Mouse (Mus musculus) embryonic facial prominence, embryonic 14.5 days (tissue): ENCODE measurements around the gene Ywhah. TPM values are rescaled to one million over a fixed set of nuclear protein-coding genes. Genes with fewer than 3 reads are reported as not detected.
"Not testable (repeated sequence)": the region's sequence is repeated elsewhere in the genome, so short reads cannot be mapped to it uniquely, and the experiment has no call there.

Source experiments
- ATAC-seq: fragments of 200-750 bp; cut with Nextera tagmentation; 2 replicates; pipeline ENCODE4 v1.8.0; 2017; ENCODE audit warnings: low read depth, moderate number of reproducible peaks, moderate TSS enrichment
- DNase-seq: peaks from one replicate; pipeline ENCODE4 v3.0.0-alpha.2; 2015; ENCODE audit warnings: low spot score
- H3K27ac ChIP-seq: fragments of 300-500 bp; sonication (generic); replicated peaks from 2 replicates; pipeline ENCODE4 v1.5.1; 2014; ENCODE audit warnings: low read depth, mild to moderate bottlenecking, low read length, moderate library complexity
- H3K27me3 ChIP-seq: fragments of 300-500 bp; sonication (generic); replicated peaks from 2 replicates; pipeline ENCODE4 v1.6.1; 2014; ENCODE audit warnings: low read length; ENCODE audit not compliant: control insufficient read depth, insufficient read depth
- H3K36me3 ChIP-seq: fragments of 300-500 bp; sonication (generic); 2 replicates; pipeline ENCODE4 v1.6.1; 2014; ENCODE audit warnings: low read length, mixed read lengths; ENCODE audit not compliant: control insufficient read depth, insufficient read depth
- H3K4me1 ChIP-seq: fragments of 300-500 bp; sonication (generic); 2 replicates; pipeline ENCODE4 v1.6.1; 2014; ENCODE audit warnings: antibody characterized with exemption, low read length; ENCODE audit not compliant: control insufficient read depth, insufficient read depth
- H3K4me2 ChIP-seq: fragments of 300-500 bp; sonication (generic); 2 replicates; pipeline ENCODE4 v1.6.1; 2014; ENCODE audit warnings: low read depth, mild to moderate bottlenecking, low read length, moderate library complexity, mixed read lengths
- H3K4me3 ChIP-seq: fragments of 300-500 bp; sonication (generic); 2 replicates; pipeline ENCODE4 v1.5.1; 2014; ENCODE audit warnings: low read depth, mild to moderate bottlenecking, low read length
- H3K9ac ChIP-seq: fragments of 300-500 bp; sonication (generic); 2 replicates; pipeline ENCODE4 v1.6.1; 2014; ENCODE audit warnings: low read depth, mild to moderate bottlenecking, low read length, moderate library complexity, mixed read lengths
- H3K9me3 ChIP-seq: fragments of 300-500 bp; sonication (generic); 2 replicates; pipeline ENCODE4 v1.6.1; 2016; ENCODE audit warnings: low read length; ENCODE audit not compliant: control insufficient read depth
- WGBS: fragments of 180-500 bp; shearing (Covaris S2); extraction: QIAGEN DNeasy Blood & Tissue Kit; methylation state at CpG from one replicate; pipeline ENCODE4 v1.1.7; 2014; 5-methylcytosine and 5-hydroxymethylcytosine counted together
- polyA plus RNA-seq: library from polyadenylated mRNA; unstranded; fragments of >200 nt; fragmentation: Nextera tagmentation; extraction: Ambion mirVana; gene quantifications from 2 replicates; pipeline ENCODE4 v1.2.1, GENCODE M21; 2014

Ywhah gene
- polyA plus RNA-seq, 1 experiment from 2014 or later = 410 TPM

GRCm38 (mm10) chr5:33033633-33034032, 15.0 kb downstream of the Ywhah start:
- H3K4me3 ChIP-seq, H3K36me3 ChIP-seq, H3K4me2 ChIP-seq, H3K4me1 ChIP-seq, H3K9me3 ChIP-seq, ATAC-seq, H3K27me3 ChIP-seq, DNase-seq, H3K9ac ChIP-seq, H3K27ac ChIP-seq: not testable (repeated sequence)
- 47% methylated on average over 8 of the region's 8 CpGs for WGBS

- DNase-seq = no peak
- H3K9ac ChIP-seq = no peak overlapping the region
- H3K4me1 ChIP-seq = no peaks in the 10 kb centered on the region
- no peaks in the 10 kb centered on the region for H3K27me3 ChIP-seq
- ATAC-seq = no peak
- H3K9me3 ChIP-seq = no peaks in the 10 kb centered on the region
- no peaks in the 10 kb centered on the region for H3K36me3 ChIP-seq
- WGBS = 21% methylated on average over 7 of the region's 7 CpGs
- no peak overlapping the region for H3K4me3 ChIP-seq
- H3K4me2 ChIP-seq = no peak overlapping the region
- no peak overlapping the region for H3K27ac ChIP-seq
Observed at GRCm38 (mm10) chr5:33034100-33034499, 15.5 kb downstream of the Ywhah start.

GRCm38 (mm10) chr5:33034916-33035315, 16.3 kb downstream of the Ywhah start:
- Histone ChIP-seq H3K9me3 (no peaks in the 10 kb centered on the region), H3K9ac (no peak overlapping the region), H3K4me1 (peaks cover 3% of the 10 kb centered on the region; the same call in 1 of the 2 replicates), H3K36me3 (no peaks in the 10 kb centered on the region), H3K4me2 (no peak overlapping the region), H3K27me3 (no peaks in the 10 kb centered on the region), H3K27ac (no peak overlapping the region), H3K4me3 (no peak overlapping the region)
- DNase-seq (no peak), ATAC-seq (no peak)
- WGBS = 39% methylated on average over 3 of the region's 3 CpGs

DNA sequence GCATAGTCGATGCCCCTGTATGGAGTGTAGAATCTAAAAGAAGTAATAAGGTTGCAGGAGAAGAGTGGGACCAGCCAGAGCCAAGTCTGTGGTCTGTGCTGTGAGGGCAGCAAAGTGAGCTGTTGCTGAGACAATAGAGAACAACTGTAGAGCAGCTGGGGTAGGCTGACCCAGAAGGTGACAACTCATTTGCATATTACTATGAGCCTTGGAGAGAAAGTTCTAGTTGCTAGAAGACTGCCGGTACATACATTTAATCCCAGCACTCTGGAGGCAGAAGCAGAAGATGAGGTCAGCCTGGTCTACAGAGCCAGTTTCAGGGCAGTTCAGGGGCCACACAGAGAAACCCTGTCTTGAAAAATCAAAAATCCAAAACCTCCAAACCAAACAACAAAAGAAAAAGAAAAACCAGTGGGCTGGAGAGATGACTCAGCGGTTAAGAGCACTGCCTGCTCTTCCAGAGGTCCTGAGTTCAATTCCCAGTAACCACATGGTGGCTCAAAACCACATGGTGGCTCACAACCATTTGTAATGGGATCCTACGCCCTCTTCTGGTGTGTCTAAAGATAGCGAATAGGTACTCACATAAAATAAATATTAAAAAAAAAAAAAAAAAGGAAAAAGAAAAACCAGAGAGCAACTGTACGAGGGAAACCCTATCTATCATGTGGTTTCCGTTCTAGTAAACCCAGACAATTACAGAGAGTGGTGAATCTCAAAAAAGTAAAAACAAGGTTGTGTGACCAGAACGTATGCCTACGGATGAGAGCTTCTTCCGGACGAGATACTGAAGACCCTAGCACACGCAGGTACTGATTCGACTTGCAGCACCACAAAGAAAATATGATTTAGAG, 20.3 kb downstream of the Ywhah start:
- Histone ChIP-seq H3K27ac (no peak overlapping the region), H3K36me3 (no peaks in the 10 kb centered on the region), H3K4me2 (peak overlapping the region; percentile 53), H3K9ac (no peak overlapping the region), H3K27me3 (no peaks in the 10 kb centered on the region), H3K4me1 (peaks cover 3% of the 10 kb centered on the region; the same call in 1 of the 2 replicates), H3K9me3 (no peaks in the 10 kb centered on the region), H3K4me3 (0 out of 2 replicates have a peak overlapping the region, but pooled peaks have one; percentile 2)
- WGBS = 45% methylated on average over 13 of the region's 13 CpGs
- no peak for DNase-seq
- no peak for ATAC-seq

DNA sequence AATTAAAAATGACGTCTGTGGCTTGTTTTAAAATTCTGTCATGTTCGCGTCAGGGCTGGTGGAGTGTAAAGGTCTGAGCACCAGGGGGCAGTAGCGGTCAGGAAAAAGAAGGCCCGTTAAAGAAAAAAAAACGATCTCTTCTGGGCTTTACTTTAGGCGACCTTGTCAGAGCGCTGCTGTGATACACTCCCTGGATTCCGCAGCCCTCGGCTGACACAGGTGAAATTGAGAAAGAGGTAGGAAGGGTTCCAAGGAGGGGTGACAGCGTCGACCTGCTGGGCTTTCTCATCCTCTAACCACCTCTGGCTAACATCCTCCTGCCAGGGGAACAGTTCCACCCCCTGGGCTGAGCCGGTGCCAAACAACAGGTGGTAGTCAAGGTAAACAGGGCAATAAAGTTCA, 20.9 kb downstream of the Ywhah start:
- ATAC-seq = peak; percentile 12; the same call in 1 of the 2 replicates
- Histone ChIP-seq H3K4me2 (peak overlapping the region; percentile 53), H3K4me3 (0 out of 2 replicates have a peak overlapping the region, but pooled peaks have one; percentile 2), H3K9me3 (no peaks in the 10 kb centered on the region), H3K36me3 (no peaks in the 10 kb centered on the region), H3K27ac (no peak overlapping the region), H3K9ac (peak overlapping the region; percentile 37; the same call in 1 of the 2 replicates), H3K4me1 (peaks cover 3% of the 10 kb centered on the region; the same call in 1 of the 2 replicates), H3K27me3 (no peaks in the 10 kb centered on the region)
- DNase-seq = peak; percentile 73
- WGBS = 6% methylated on average over 13 of the region's 13 CpGs

DNA sequence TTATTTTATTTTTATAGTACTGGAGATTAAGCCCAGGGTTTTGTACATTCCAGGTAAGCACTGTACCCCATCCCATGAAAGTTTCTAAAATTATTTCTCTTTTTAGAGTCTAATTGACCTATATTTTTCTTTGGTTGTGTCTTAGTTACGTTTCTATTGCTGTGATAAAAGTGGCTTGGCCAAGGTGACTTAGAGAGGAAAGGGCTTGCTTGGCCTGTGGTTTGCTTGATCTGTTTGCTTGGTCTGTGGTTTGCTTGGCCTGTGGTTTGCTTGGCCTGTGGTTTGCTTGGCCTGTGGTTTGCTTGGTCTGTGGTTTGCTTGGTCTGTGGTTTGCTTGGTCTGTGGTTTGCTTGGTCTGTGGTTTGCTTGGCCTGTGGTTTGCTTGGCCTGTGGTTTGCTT, 22.1 kb downstream of the Ywhah start:
- not testable (repeated sequence) for H3K9ac ChIP-seq
- WGBS = 83% methylated on average over 1 of the region's 1 CpGs

GRCm38 (mm10) chr5:33043397-33043796, 24.8 kb downstream of the Ywhah start:
- Histone ChIP-seq H3K9ac (no peak overlapping the region), H3K36me3 (no peaks in the 10 kb centered on the region), H3K9me3 (no peaks in the 10 kb centered on the region), H3K4me2 (no peak overlapping the region), H3K27ac (no peak overlapping the region), H3K4me1 (peaks cover 3% of the 10 kb centered on the region; the same call in 1 of the 2 replicates), H3K4me3 (no peak overlapping the region), H3K27me3 (no peaks in the 10 kb centered on the region)
- DNase-seq (no peak), ATAC-seq (no peak)
- 74% methylated on average over 10 of the region's 10 CpGs for WGBS

More for the DNA sequence above, 22.1 kb downstream of the Ywhah start:
- H3K9me3 ChIP-seq, H3K4me1 ChIP-seq, H3K27me3 ChIP-seq, H3K27ac ChIP-seq, DNase-seq, H3K36me3 ChIP-seq, ATAC-seq, H3K4me3 ChIP-seq, H3K4me2 ChIP-seq: not testable (repeated sequence)

DNA sequence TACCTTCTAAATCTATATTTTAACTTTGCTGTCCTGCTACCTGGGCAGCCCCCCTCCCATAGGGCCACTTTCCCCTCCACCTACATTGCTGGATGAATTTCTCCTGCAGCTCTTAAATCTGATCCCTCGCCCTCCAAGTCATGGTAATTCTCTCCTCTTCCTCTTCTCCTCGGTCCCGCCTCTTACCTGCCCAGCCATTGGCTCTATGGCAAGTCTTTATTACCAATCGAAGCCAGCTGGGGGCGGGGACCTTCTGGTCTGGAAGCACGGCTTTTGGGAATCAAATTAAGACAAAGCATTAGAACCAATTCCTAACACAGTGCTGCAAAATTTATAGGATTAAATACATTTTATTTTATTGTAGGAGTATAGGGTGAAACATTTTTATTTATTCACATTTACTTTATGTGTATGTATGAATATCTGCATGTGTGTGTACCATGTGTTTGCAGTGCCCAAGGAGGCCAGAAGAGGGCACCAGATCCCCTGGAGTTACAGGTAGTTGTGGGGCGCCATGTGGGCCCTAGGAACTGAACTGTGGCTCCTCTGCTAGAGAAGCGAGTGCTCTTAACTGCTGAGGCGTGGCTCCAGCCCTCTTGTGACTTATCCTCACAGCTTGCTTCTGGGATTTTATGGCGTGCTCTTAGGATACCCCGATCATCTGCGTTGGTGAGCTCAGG, 26.2 kb downstream of the Ywhah start:
- 92% methylated on average over 12 of the region's 12 CpGs for WGBS

More for the DNA sequence above, 26.2 kb downstream of the Ywhah start:
- no peak for ATAC-seq
- Histone ChIP-seq H3K36me3 (no peaks in the 10 kb centered on the region), H3K9ac (no peak overlapping the region), H3K9me3 (no peaks in the 10 kb centered on the region), H3K4me2 (no peak overlapping the region), H3K4me3 (no peak overlapping the region), H3K27ac (no peak overlapping the region), H3K27me3 (no peaks in the 10 kb centered on the region), H3K4me1 (peaks cover under 1% of the 10 kb centered on the region; the same call in 1 of the 2 replicates)
- no peak for DNase-seq
